Mouse (Mus musculus): ENCODE measurements around the gene H2-DMb2. TPM values are rescaled to one million over a fixed set of nuclear protein-coding genes. Genes with fewer than 3 reads are reported as not detected.

The H2-DMb2 gene
- polyA plus RNA-seq, 1 experiment, result 3.0 TPM

- Histone ChIP-seq H3K4me1 (ENCODE audit: control insufficient read depth, insufficient read depth, low read length) (peaks cover 26% of the 10 kb centered on the region), H3K4me3 (ENCODE audit: insufficient read depth, low read length) (peak overlapping the region; percentile 87), H3K27ac (ENCODE audit: insufficient read depth, low read depth, low read length) (peak overlapping the region; percentile 94)
- TF ChIP-seq POLR2A (IDR thresholded peaks at IDR 0.05; ENCODE audit: borderline replicate concordance, low read depth, low read length) (no peak), CTCF (IDR thresholded peaks at IDR 0.05; ENCODE audit: low read depth, low read length) (no peak)
Measured at GRCm38 (mm10) chr17:34123111-34123510, 20.0 kb upstream of the H2-DMb2 start.

- peak overlapping the region; percentile 94 for H3K27ac ChIP-seq (ENCODE audit: insufficient read depth, low read depth, low read length)
- H3K4me1 ChIP-seq (ENCODE audit: control insufficient read depth, insufficient read depth, low read length), result peaks cover 26% of the 10 kb centered on the region
- no peak for TF ChIP-seq POLR2A (IDR thresholded peaks at IDR 0.05; ENCODE audit: borderline replicate concordance, low read depth, low read length)
- no peak for TF ChIP-seq CTCF (IDR thresholded peaks at IDR 0.05; ENCODE audit: low read depth, low read length)
- H3K4me3 ChIP-seq (ENCODE audit: insufficient read depth, low read length), result peak overlapping the region; percentile 87
Measured at GRCm38 (mm10) chr17:34123518-34123917, 19.6 kb upstream of the H2-DMb2 start.

- TF ChIP-seq CTCF (IDR thresholded peaks at IDR 0.05; ENCODE audit: low read depth, low read length), result no peak
- TF ChIP-seq POLR2A (IDR thresholded peaks at IDR 0.05; ENCODE audit: borderline replicate concordance, low read depth, low read length), result no peak
- H3K4me1 ChIP-seq (ENCODE audit: control insufficient read depth, insufficient read depth, low read length), result peaks cover 26% of the 10 kb centered on the region
- H3K27ac ChIP-seq (ENCODE audit: insufficient read depth, low read depth, low read length), result peak overlapping the region; percentile 94
- peak overlapping the region; percentile 87 for H3K4me3 ChIP-seq (ENCODE audit: insufficient read depth, low read length)
Measured at GRCm38 (mm10) chr17:34124649-34125048, 18.5 kb upstream of the H2-DMb2 start.

- Histone ChIP-seq H3K27ac (ENCODE audit: insufficient read depth, low read depth, low read length) (no peak overlapping the region), H3K4me1 (ENCODE audit: control insufficient read depth, insufficient read depth, low read length) (peaks cover 26% of the 10 kb centered on the region), H3K4me3 (ENCODE audit: insufficient read depth, low read length) (no peak overlapping the region)
- TF ChIP-seq POLR2A (IDR thresholded peaks at IDR 0.05; ENCODE audit: borderline replicate concordance, low read depth, low read length), result no peak
- no peak for TF ChIP-seq CTCF (IDR thresholded peaks at IDR 0.05; ENCODE audit: low read depth, low read length)
Measured at GRCm38 (mm10) chr17:34126826-34127420, 16.2 kb upstream of the H2-DMb2 start.

GRCm38 (mm10) chr17:34127475-34127874 lies 15.6 kb upstream of the H2-DMb2 start:
- H3K4me3 ChIP-seq (ENCODE audit: insufficient read depth, low read length), result no peak overlapping the region
- peaks cover 26% of the 10 kb centered on the region for H3K4me1 ChIP-seq (ENCODE audit: control insufficient read depth, insufficient read depth, low read length)
- H3K27ac ChIP-seq (ENCODE audit: insufficient read depth, low read depth, low read length), result no peak overlapping the region
- TF ChIP-seq CTCF (IDR thresholded peaks at IDR 0.05; ENCODE audit: low read depth, low read length) (no peak), POLR2A (IDR thresholded peaks at IDR 0.05; ENCODE audit: borderline replicate concordance, low read depth, low read length) (no peak)

GRCm38 (mm10) chr17:34128264-34128937 lies 14.7 kb upstream of the H2-DMb2 start:
- no peak for TF ChIP-seq CTCF (IDR thresholded peaks at IDR 0.05; ENCODE audit: low read depth, low read length)
- peaks cover 26% of the 10 kb centered on the region for H3K4me1 ChIP-seq (ENCODE audit: control insufficient read depth, insufficient read depth, low read length)
- H3K27ac ChIP-seq (ENCODE audit: insufficient read depth, low read depth, low read length), result no peak overlapping the region
- H3K4me3 ChIP-seq (ENCODE audit: insufficient read depth, low read length), result no peak overlapping the region

- Histone ChIP-seq H3K4me3 (ENCODE audit: insufficient read depth, low read length) (no peak overlapping the region), H3K4me1 (ENCODE audit: control insufficient read depth, insufficient read depth, low read length) (peaks cover 26% of the 10 kb centered on the region), H3K27ac (ENCODE audit: insufficient read depth, low read depth, low read length) (no peak overlapping the region)
- TF ChIP-seq CTCF (IDR thresholded peaks at IDR 0.05; ENCODE audit: low read depth, low read length) (no peak), POLR2A (IDR thresholded peaks at IDR 0.05; ENCODE audit: borderline replicate concordance, low read depth, low read length) (no peak)
Measured at GRCm38 (mm10) chr17:34128944-34129791, 13.9 kb upstream of the H2-DMb2 start.

- no peak overlapping the region for H3K27ac ChIP-seq (ENCODE audit: insufficient read depth, low read depth, low read length)
- no peak for TF ChIP-seq POLR2A (IDR thresholded peaks at IDR 0.05; ENCODE audit: borderline replicate concordance, low read depth, low read length)
- TF ChIP-seq CTCF (IDR thresholded peaks at IDR 0.05; ENCODE audit: low read depth, low read length), result no peak
- no peak overlapping the region for H3K4me3 ChIP-seq (ENCODE audit: insufficient read depth, low read length)
- H3K4me1 ChIP-seq (ENCODE audit: control insufficient read depth, insufficient read depth, low read length), result peaks cover 32% of the 10 kb centered on the region
Measured at GRCm38 (mm10) chr17:34130073-34130947, 12.8 kb upstream of the H2-DMb2 start.

- Histone ChIP-seq H3K4me3 (ENCODE audit: insufficient read depth, low read length) (no peak overlapping the region), H3K27ac (ENCODE audit: insufficient read depth, low read depth, low read length) (no peak overlapping the region), H3K4me1 (ENCODE audit: control insufficient read depth, insufficient read depth, low read length) (peaks cover 20% of the 10 kb centered on the region)
- TF ChIP-seq POLR2A (IDR thresholded peaks at IDR 0.05; ENCODE audit: borderline replicate concordance, low read depth, low read length) (no peak), CTCF (IDR thresholded peaks at IDR 0.05; ENCODE audit: low read depth, low read length) (no peak)
Measured at GRCm38 (mm10) chr17:34131911-34132310, 11.2 kb upstream of the H2-DMb2 start.

All from bone marrow macrophage, adult 2 months (primary cell).